Comparison of ENCODE assay signal across 8 mouse cellular contexts in the genomic region with DNA sequence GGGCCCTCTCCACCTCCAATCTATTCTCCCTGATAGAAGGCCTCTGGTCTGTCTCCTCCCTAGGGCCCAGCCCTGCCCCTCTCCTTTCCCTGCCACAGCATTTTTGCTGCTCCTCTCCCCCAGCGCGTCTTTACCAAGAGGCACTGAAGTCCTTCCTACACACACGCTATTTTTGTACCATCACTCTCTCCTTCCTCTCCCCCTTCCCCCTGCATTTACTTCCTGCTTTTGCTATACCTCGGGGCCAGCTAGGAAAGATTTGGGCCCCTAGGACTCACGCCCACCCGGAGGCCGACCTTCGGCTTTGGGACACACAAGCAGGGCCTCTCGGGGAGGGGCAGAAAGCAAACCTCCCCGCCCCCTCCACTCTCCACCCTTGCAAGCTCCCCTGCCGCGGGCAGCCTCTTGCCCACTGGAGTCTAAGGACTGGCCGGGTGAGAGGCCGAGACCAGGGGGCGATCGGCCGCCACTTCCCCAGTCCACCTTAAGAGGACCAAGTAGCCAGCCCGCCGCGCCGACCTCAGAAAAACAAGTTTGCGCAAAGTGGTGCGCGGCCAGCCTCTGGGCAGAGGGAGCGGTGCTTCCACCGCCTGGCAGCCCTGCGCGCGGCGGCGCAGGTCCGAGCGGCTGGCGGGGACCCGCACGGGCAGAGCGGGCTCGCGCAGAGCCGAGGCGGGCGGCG. TPM values are rescaled to one million over a fixed set of nuclear protein-coding genes. Genes with fewer than 3 reads are reported as not detected.
DNase-seq lines count a peak whose midpoint lies in the region; ATAC-seq lines count a peak whose summit lies in the region.

A gene (plus strand): TSS at position 377 of the 682 bp plus-strand sequence.

- H3K4me3 ChIP-seq in hindbrain, embryonic 16.5 days (ENCODE audit: low read length): peak within 1 kb of the TSS; percentile 49

- H3K36me3 ChIP-seq in hindbrain, embryonic 16.5 days (ENCODE audit: control insufficient read depth, insufficient read depth, low read length): no peaks in the 10 kb centered on the region

- peak within 1 kb of the TSS; percentile 97 for H3K4me2 ChIP-seq in hindbrain, embryonic 16.5 days (ENCODE audit: low read length)

- peak; percentile 92 for DNase-seq in adrenal gland, adult 2 months
- DNase-seq in embryo, embryonic 10.5 days (ENCODE audit: low spot score): peak; percentile 75
- DNase-seq in gastrocnemius, postnatal 10 days: peak; percentile 66
- peak in 1 of 2 experiments; percentile 81 for DNase-seq in left cerebral cortex, adult 8-10 months (ENCODE audit: low spot score in 2 of 2)
- DNase-seq in lung, postnatal 4 days: peak; percentile 86 to 88
- DNase-seq in right cerebral cortex, adult 18-20 months: peak; percentile 82
- peak; percentile 55 to 72 for DNase-seq in urinary bladder, postnatal 36 days (ENCODE audit: low spot score in 2 of 2)

- WGBS in hindbrain, embryonic 16.5 days: under 1% methylated on average over 39 of the region's 43 CpGs

- peak within 1 kb of the TSS; percentile 85 for H3K9ac ChIP-seq in hindbrain, embryonic 16.5 days (ENCODE audit: low read depth, low read length)

- no peaks in the 10 kb centered on the region for H3K9me3 ChIP-seq in hindbrain, embryonic 16.5 days (ENCODE audit: control insufficient read depth, low read length)

- H3K4me1 ChIP-seq in hindbrain, embryonic 16.5 days (ENCODE audit: control insufficient read depth, insufficient read depth, low read depth, low read length): peaks cover 18% of the 10 kb centered on the region

- no peaks in the 10 kb centered on the region for H3K27me3 ChIP-seq in hindbrain, embryonic 16.5 days (replicated peaks; ENCODE audit: control insufficient read depth, insufficient read depth, low read length)

- H3K27ac ChIP-seq in hindbrain, embryonic 16.5 days (ENCODE audit: low read depth, low read length): peak within 1 kb of the TSS; percentile 89

- peak; percentile 90 for ATAC-seq in hindbrain, embryonic 16.5 days

RNA-seq across cellular contexts. Expression of the gene that starts here (rescaled TPM):
- total RNA-seq in adrenal gland, adult 2 months (2021): 10 to 100 TPM; 46.8 to 76.2 TPM
- polyA plus RNA-seq in adrenal gland, adult 2 months (2012; rRNA removed): 61.9 and 111 TPM in 2 replicates
- total RNA-seq in gastrocnemius, postnatal 10 days (2021): 10 to 100 TPM; 17.2 to 29.1 TPM
- 31.9 and 34.6 TPM in 2 replicates for polyA plus RNA-seq in hindbrain, embryonic 16.5 days (2015; fragmentation: Nextera tagmentation; extraction: Ambion mirVana)
- total RNA-seq in left cerebral cortex, adult 8-10 months (2022): 100 to 1,000 TPM; 366 to 392 (median 382) TPM

Comparison
In these comparisons a context has a peak if more than half of its experiments do, and no peak if none do; other contexts are left out.
1. RNA of the gene that starts here (total RNA-seq): 366 to 392 TPM in left cerebral cortex, adult 8-10 months; 46.8 to 76.2 TPM in adrenal gland, adult 2 months and 17.2 to 29.1 TPM in gastrocnemius, postnatal 10 days; every median in the first group is over 4 times any median in the second.